ENCODE assay signal across 10 mouse cellular contexts in the genomic region with DNA sequence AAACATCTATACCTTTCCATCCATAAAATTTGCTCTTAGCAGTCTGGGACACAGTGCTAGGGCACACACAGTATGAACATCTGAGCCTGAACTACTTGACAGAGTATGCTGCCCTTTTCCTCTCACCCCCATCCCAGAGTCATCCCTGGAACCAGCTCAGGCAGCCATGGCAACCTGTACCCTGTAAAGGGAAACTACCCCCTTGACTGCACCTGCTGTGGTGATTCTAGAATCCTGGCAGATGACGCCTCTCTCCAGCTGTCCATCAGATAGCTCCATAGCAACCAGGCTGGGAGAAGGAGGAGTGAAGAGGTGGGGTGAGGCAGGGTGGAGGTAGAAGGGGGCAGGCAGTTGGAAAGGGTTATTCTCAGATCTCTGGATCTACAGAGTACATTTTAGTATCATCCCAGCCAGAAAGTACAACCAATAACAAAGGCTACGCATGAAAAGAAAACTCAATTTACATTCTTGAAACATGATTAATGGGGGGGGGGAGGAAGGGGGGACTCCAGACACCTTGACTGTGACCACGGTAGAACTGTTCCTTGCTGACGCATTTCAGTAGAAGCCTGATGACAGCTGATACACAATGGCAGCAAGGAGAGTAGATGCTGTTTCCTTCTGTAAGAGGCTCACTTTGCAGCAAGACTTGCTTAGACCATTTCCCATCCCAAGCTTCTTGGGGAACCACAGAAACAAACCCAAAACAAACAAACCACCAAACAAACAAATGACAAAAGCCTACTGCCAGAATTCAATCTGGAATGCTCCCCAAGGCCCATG.
DNase-seq lines count a peak whose midpoint lies in the region; ATAC-seq lines count a peak whose summit lies in the region.
"Had no signal": no experiment of that assay in that cellular context is flagged by ENCODE, and none has a peak within 500 bp of the region (broad histone marks: within the 10 kb centered on the region; RNA-seq: fewer than 3 reads in every experiment).

No protein-coding gene starts in this region.

- WGBS in limb, embryonic 12.5 days = 58% methylated on average over 4 of the region's 4 CpGs
- 69% methylated on average over 4 of the region's 4 CpGs for WGBS in limb, embryonic 10.5 days
- WGBS in forebrain, embryonic 16.5 days = 52% methylated on average over 4 of the region's 4 CpGs

- no peaks in the 10 kb centered on the region for H3K36me3 ChIP-seq in limb, embryonic 12.5 days
- H3K36me3 ChIP-seq in limb, embryonic 10.5 days = no peaks in the 10 kb centered on the region
- no peaks in the 10 kb centered on the region for H3K36me3 ChIP-seq in forebrain, embryonic 16.5 days (ENCODE audit: control insufficient read depth, insufficient read depth)

- H3K27ac ChIP-seq in limb, embryonic 12.5 days = no peak overlapping the region
- no peak overlapping the region for H3K27ac ChIP-seq in limb, embryonic 10.5 days
- H3K27ac ChIP-seq in forebrain, embryonic 16.5 days (ENCODE audit: low read length) = no peak overlapping the region
- H3K27ac ChIP-seq: liver, embryonic 14.5 days had no signal

- no peak overlapping the region for H3K9ac ChIP-seq in limb, embryonic 12.5 days (replicated peaks)
- no peak overlapping the region for H3K9ac ChIP-seq in forebrain, embryonic 16.5 days (replicated peaks; ENCODE audit: low read depth, low read length)
- H3K9ac ChIP-seq: liver, embryonic 14.5 days had no signal

- no peaks in the 10 kb centered on the region for H3K27me3 ChIP-seq in limb, embryonic 12.5 days
- H3K27me3 ChIP-seq in limb, embryonic 10.5 days (ENCODE audit: low read depth, poor library complexity, severe bottlenecking) = no peaks in the 10 kb centered on the region
- H3K27me3 ChIP-seq in forebrain, embryonic 16.5 days (replicated peaks; ENCODE audit: control insufficient read depth, insufficient read depth, low read length) = no peaks in the 10 kb centered on the region

- H3K4me2 ChIP-seq in limb, embryonic 12.5 days = no peak overlapping the region
- no peak overlapping the region for H3K4me2 ChIP-seq in forebrain, embryonic 16.5 days (ENCODE audit: low read length)

- no peak overlapping the region for H3K4me3 ChIP-seq in limb, embryonic 12.5 days (replicated peaks)
- H3K4me3 ChIP-seq in limb, embryonic 10.5 days = no peak overlapping the region
- H3K4me3 ChIP-seq in forebrain, embryonic 16.5 days (replicated peaks; ENCODE audit: low read length) = no peak overlapping the region

- peak; percentile 31; the same call in 1 of the 2 replicates for ATAC-seq in limb, embryonic 12.5 days (ENCODE audit: insufficient number of reproducible peaks, insufficient read depth, low FRiP score, low TSS enrichment, low read depth)
- ATAC-seq in forebrain, embryonic 16.5 days = peak; percentile 72

- H3K4me1 ChIP-seq in limb, embryonic 12.5 days (replicated peaks) = 0 out of 2 replicates have a peak, but pooled peaks cover 3% of the 10 kb centered on the region
- H3K4me1 ChIP-seq in limb, embryonic 10.5 days = no peaks in the 10 kb centered on the region
- H3K4me1 ChIP-seq in forebrain, embryonic 16.5 days (replicated peaks; ENCODE audit: control insufficient read depth, insufficient read depth, low read length) = peaks cover 2% of the 10 kb centered on the region; the same call in 1 of the 2 replicates

- DNase-seq in limb, embryonic 10.5 days (ENCODE audit: low spot score) = no peak
- peak; percentile 48 to 57 for DNase-seq in layer of hippocampus, postnatal 10 days (ENCODE audit: low spot score in 2 of 2)
- DNase-seq in right cerebral cortex, postnatal 14 days = peak; percentile 8
- no peak for DNase-seq in ovary, postnatal 36 days (ENCODE audit: low spot score)
- DNase-seq in urinary bladder, adult 2 months (ENCODE audit: low spot score) = no peak
- DNase-seq in lung, postnatal 10 days = no peak
- DNase-seq: thymus, adult 2 months had no signal

- no peaks in the 10 kb centered on the region for H3K9me3 ChIP-seq in limb, embryonic 12.5 days
- H3K9me3 ChIP-seq in limb, embryonic 10.5 days (replicated peaks) = no peaks in the 10 kb centered on the region
- no peaks in the 10 kb centered on the region for H3K9me3 ChIP-seq in forebrain, embryonic 16.5 days (ENCODE audit: control insufficient read depth, low read length)

Comparison
In these comparisons a context has a peak if more than half of its experiments do, and no peak if none do; other contexts are left out.
1. DNase-seq: peak in layer of hippocampus, postnatal 10 days (2 of 2) and right cerebral cortex, postnatal 14 days (single experiment); none in limb, embryonic 10.5 days (single experiment), ovary, postnatal 36 days (single experiment), urinary bladder, adult 2 months (single experiment) and lung, postnatal 10 days (single experiment).